Mouse (Mus musculus): ENCODE results near the gene Kalrn. TPM values are rescaled to one million over a fixed set of nuclear protein-coding genes. Genes with fewer than 3 reads are reported as not detected.
"Not testable (repeated sequence)": the region's sequence is repeated elsewhere in the genome, so short reads cannot be mapped to it uniquely, and the experiment has no call there.

The Kalrn gene
- polyA plus RNA-seq, 1 experiment from 2014 or later: 30.5 TPM

DNA sequence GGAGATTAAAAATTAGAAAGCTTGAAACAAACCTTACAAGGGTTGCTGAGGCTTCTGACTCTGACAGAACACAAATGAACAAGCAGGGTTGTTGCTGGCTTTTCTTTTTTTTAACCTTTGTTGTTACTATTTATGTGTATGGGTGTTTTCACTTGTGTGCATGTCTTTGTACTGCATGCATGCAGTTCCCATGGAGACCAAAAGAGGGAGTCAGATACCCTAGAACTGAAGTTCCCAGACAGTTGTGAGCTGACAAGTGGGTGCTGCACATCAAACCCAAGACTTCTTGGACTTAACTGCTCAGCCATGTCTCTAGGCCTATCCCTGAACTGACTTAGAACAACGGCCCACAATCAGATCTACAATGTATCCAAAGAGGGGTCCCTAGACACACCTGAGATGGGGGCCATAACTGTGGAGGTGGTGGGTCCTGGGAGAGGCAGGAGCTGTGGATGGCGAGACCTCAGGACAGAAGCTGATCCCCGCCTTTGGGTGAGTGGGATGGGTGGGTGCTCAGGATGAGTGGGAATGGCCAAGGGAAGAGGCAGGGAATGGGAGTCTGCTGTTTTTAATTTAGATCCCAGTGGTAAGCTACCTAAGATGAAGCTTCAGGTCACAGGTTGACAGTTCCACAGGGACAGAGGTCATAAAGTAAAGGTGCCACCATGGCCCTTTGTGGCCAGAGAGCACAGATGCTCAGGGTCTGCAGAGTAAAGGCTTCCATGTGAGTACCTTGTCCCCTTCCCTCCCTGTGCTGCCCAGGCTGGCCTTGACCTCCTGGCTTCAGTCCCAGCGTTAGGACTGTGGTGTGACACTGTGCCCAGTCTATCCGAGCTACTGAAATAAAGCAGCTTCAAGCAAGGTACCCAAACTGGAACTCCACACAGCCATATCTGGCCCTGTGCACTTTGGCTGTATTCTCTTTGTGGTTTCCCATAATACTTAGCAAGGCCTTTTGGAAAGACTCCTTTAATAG lies 490.6 kb downstream of the Kalrn start:
- H3K9ac ChIP-seq: no peak overlapping the region
- ATAC-seq (ENCODE audit: low FRiP score) (no peak; the same call in 1 of the 2 replicates), DNase-seq (ENCODE audit: low spot score) (no peak)
- WGBS: 88% methylated on average over 5 of the region's 5 CpGs
- peaks cover 13% of the 10 kb centered on the region for H3K4me1 ChIP-seq (replicated peaks; ENCODE audit: control insufficient read depth, insufficient read depth, low read length)
- H3K27ac ChIP-seq: no peak overlapping the region
- no peak overlapping the region for H3K4me3 ChIP-seq (replicated peaks; ENCODE audit: low read length)
- no peaks in the 10 kb centered on the region for H3K27me3 ChIP-seq (ENCODE audit: control insufficient read depth, insufficient read depth, low read length)
- no peaks in the 10 kb centered on the region for H3K36me3 ChIP-seq (replicated peaks; ENCODE audit: control insufficient read depth, insufficient read depth)
- no peaks in the 10 kb centered on the region for H3K9me3 ChIP-seq (ENCODE audit: control insufficient read depth, low read length)
- no peak overlapping the region for H3K4me2 ChIP-seq (replicated peaks)

DNA sequence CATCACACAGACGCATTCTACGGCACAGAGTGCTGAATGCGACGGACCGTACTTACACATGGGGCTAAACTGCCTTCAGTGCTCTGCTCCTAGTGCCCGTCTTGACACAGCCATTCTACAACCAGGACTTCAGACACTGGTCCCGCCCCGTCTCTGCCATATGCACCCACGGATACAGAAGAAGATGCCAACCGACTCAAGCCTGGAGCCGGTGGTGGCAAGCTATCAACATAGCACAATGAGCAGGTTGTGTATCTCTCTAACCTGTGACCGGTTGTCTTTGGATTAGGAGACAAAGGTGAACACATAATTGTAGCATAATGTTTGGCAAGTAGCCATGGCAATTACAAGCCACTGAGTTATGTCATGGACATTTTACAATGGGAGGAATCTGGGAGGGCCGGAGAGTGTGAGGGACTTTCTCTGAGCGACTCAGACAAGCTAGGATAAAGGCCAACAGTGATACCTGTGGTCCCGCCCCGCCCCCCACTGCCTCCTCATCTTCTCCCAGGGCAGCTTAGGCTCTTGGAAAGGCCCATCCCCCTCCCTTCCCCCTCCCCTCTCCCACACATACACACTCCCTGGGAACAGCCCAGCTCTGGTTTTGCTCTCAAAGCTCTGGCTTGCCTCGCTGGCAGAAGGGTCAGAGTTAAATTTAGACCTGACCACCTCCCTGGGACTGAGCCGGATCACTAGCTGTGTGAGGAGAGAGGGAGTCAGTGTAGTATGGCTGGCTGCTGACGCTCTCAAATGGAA lies 491.5 kb downstream of the Kalrn start:
- H3K36me3 ChIP-seq (replicated peaks; ENCODE audit: control insufficient read depth, insufficient read depth): no peaks in the 10 kb centered on the region
- no peak overlapping the region for H3K9ac ChIP-seq
- peak overlapping the region; percentile 22; the same call in 1 of the 2 replicates for H3K27ac ChIP-seq
- WGBS: 48% methylated on average over 19 of the region's 19 CpGs
- DNase-seq (ENCODE audit: low spot score) (no peak), ATAC-seq (ENCODE audit: low FRiP score) (peak; percentile 55; the same call in 1 of the 2 replicates)
- no peak overlapping the region for H3K4me2 ChIP-seq (replicated peaks)
- H3K4me1 ChIP-seq (replicated peaks; ENCODE audit: control insufficient read depth, insufficient read depth, low read length): peaks cover 13% of the 10 kb centered on the region
- no peaks in the 10 kb centered on the region for H3K9me3 ChIP-seq (ENCODE audit: control insufficient read depth, low read length)
- no peak overlapping the region for H3K4me3 ChIP-seq (replicated peaks; ENCODE audit: low read length)
- no peaks in the 10 kb centered on the region for H3K27me3 ChIP-seq (ENCODE audit: control insufficient read depth, insufficient read depth, low read length)

- H3K9me3 ChIP-seq (ENCODE audit: control insufficient read depth, low read length); H3K4me3 ChIP-seq (replicated peaks; ENCODE audit: low read length); H3K27me3 ChIP-seq (ENCODE audit: control insufficient read depth, insufficient read depth, low read length); DNase-seq (ENCODE audit: low spot score); H3K4me2 ChIP-seq (replicated peaks); H3K36me3 ChIP-seq (replicated peaks; ENCODE audit: control insufficient read depth, insufficient read depth); H3K9ac ChIP-seq; ATAC-seq (ENCODE audit: low FRiP score); H3K27ac ChIP-seq: not testable (repeated sequence)
- peaks cover 13% of the 10 kb centered on the region for H3K4me1 ChIP-seq (replicated peaks; ENCODE audit: control insufficient read depth, insufficient read depth, low read length)
These were observed 492.0 kb downstream of the Kalrn start for GRCm38 (mm10) chr16:34081314-34081682.

GRCm38 (mm10) chr16:34080818-34081217 lies 492.5 kb downstream of the Kalrn start:
- H3K4me3 ChIP-seq (replicated peaks; ENCODE audit: low read length): no peak overlapping the region
- H3K9me3 ChIP-seq (ENCODE audit: control insufficient read depth, low read length): no peaks in the 10 kb centered on the region
- WGBS: 72% methylated on average over 6 of the region's 6 CpGs
- DNase-seq (ENCODE audit: low spot score) (no peak), ATAC-seq (ENCODE audit: low FRiP score) (no peak)
- no peak overlapping the region for H3K4me2 ChIP-seq (replicated peaks)
- H3K9ac ChIP-seq: no peak overlapping the region
- no peaks in the 10 kb centered on the region for H3K27me3 ChIP-seq (ENCODE audit: control insufficient read depth, insufficient read depth, low read length)
- H3K4me1 ChIP-seq (replicated peaks; ENCODE audit: control insufficient read depth, insufficient read depth, low read length): peaks cover 13% of the 10 kb centered on the region
- H3K36me3 ChIP-seq (replicated peaks; ENCODE audit: control insufficient read depth, insufficient read depth): no peaks in the 10 kb centered on the region
- H3K27ac ChIP-seq: no peak overlapping the region

DNA sequence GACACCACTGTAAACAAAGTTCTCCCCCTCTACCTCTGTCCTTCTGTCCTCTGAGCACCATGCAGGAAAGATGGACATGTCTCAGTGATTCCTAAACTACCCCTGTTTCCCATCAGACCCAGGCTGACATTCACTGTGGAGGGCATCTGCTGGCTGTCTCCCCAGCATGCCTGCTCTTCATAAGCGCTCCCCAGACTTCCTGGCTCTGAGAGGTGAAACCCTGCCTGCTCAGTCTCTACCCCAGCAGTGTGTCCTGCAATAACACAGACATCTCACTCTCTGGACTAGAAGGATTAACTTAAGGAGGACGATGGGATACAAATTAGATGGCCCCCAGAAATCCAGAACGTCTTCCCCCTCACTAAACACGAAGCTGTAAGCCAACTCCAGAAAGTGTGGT lies 493.8 kb downstream of the Kalrn start:
- no peak for ATAC-seq (ENCODE audit: low FRiP score)
- H3K27me3 ChIP-seq (ENCODE audit: control insufficient read depth, insufficient read depth, low read length): no peaks in the 10 kb centered on the region
- no peaks in the 10 kb centered on the region for H3K36me3 ChIP-seq (replicated peaks; ENCODE audit: control insufficient read depth, insufficient read depth)
- 84% methylated on average over 4 of the region's 4 CpGs for WGBS
- H3K4me3 ChIP-seq (replicated peaks; ENCODE audit: low read length): no peak overlapping the region
- no peak overlapping the region for H3K9ac ChIP-seq
- H3K4me2 ChIP-seq (replicated peaks): no peak overlapping the region
- no peak for DNase-seq (ENCODE audit: low spot score)
- H3K27ac ChIP-seq: no peak overlapping the region
- H3K9me3 ChIP-seq (ENCODE audit: control insufficient read depth, low read length): no peaks in the 10 kb centered on the region
- peaks cover 11% of the 10 kb centered on the region for H3K4me1 ChIP-seq (replicated peaks; ENCODE audit: control insufficient read depth, insufficient read depth, low read length)

- no peak overlapping the region for H3K27ac ChIP-seq
- no peak overlapping the region for H3K4me3 ChIP-seq (replicated peaks; ENCODE audit: low read length)
- H3K4me2 ChIP-seq (replicated peaks): no peak overlapping the region
- no peaks in the 10 kb centered on the region for H3K9me3 ChIP-seq (ENCODE audit: control insufficient read depth, low read length)
- H3K27me3 ChIP-seq (ENCODE audit: control insufficient read depth, insufficient read depth, low read length): no peaks in the 10 kb centered on the region
- H3K4me1 ChIP-seq (replicated peaks; ENCODE audit: control insufficient read depth, insufficient read depth, low read length): peaks cover 9% of the 10 kb centered on the region
- 90% methylated on average over 2 of the region's 2 CpGs for WGBS
- ATAC-seq (ENCODE audit: low FRiP score) (no peak), DNase-seq (ENCODE audit: low spot score) (no peak)
- H3K36me3 ChIP-seq (replicated peaks; ENCODE audit: control insufficient read depth, insufficient read depth): no peaks in the 10 kb centered on the region
- no peak overlapping the region for H3K9ac ChIP-seq
These were observed 494.6 kb downstream of the Kalrn start for GRCm38 (mm10) chr16:34078732-34079131.

DNA sequence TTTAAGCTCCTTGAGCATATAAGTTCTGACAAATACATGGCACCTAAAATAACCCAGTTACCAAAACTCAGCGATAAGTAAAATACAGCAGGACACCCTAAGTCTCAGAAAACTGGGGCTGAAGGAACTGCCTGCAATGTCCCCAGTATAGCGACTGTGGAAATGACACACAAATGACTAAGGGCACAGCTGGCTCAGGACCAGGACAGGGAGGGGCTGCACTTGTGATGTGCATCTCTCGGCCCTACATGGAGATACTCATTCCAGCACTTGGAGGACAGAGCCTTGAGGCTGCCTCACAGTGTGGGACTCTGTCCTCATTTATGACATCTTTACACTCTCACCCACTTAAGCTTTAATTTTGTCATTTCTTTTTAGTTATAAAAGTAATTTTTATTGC lies 497.2 kb downstream of the Kalrn start:
- no peak overlapping the region for H3K4me3 ChIP-seq (replicated peaks; ENCODE audit: low read length)
- no peaks in the 10 kb centered on the region for H3K4me1 ChIP-seq (replicated peaks; ENCODE audit: control insufficient read depth, insufficient read depth, low read length)
- H3K9me3 ChIP-seq (ENCODE audit: control insufficient read depth, low read length): no peaks in the 10 kb centered on the region
- DNase-seq (ENCODE audit: low spot score) (no peak), ATAC-seq (ENCODE audit: low FRiP score) (no peak)
- 86% methylated on average over 3 of the region's 3 CpGs for WGBS
- no peaks in the 10 kb centered on the region for H3K27me3 ChIP-seq (ENCODE audit: control insufficient read depth, insufficient read depth, low read length)
- no peak overlapping the region for H3K27ac ChIP-seq
- no peak overlapping the region for H3K4me2 ChIP-seq (replicated peaks)
- no peaks in the 10 kb centered on the region for H3K36me3 ChIP-seq (replicated peaks; ENCODE audit: control insufficient read depth, insufficient read depth)
- no peak overlapping the region for H3K9ac ChIP-seq

GRCm38 (mm10) chr16:34073930-34074329 lies 499.4 kb downstream of the Kalrn start:
- ATAC-seq (ENCODE audit: low FRiP score): no peak

GRCm38 (mm10) chr16:34072136-34072535 lies 501.2 kb downstream of the Kalrn start:
- Histone ChIP-seq H3K27ac (no peak overlapping the region), H3K4me1 (replicated peaks; ENCODE audit: control insufficient read depth, insufficient read depth, low read length) (no peaks in the 10 kb centered on the region), H3K36me3 (replicated peaks; ENCODE audit: control insufficient read depth, insufficient read depth) (no peaks in the 10 kb centered on the region), H3K9me3 (ENCODE audit: control insufficient read depth, low read length) (no peaks in the 10 kb centered on the region), H3K27me3 (ENCODE audit: control insufficient read depth, insufficient read depth, low read length) (no peaks in the 10 kb centered on the region), H3K4me3 (replicated peaks; ENCODE audit: low read length) (no peak overlapping the region), H3K4me2 (replicated peaks) (no peak overlapping the region), H3K9ac (no peak overlapping the region)
- WGBS: 91% methylated on average over 3 of the region's 3 CpGs
- DNase-seq (ENCODE audit: low spot score) (no peak), ATAC-seq (ENCODE audit: low FRiP score) (no peak)

More at GRCm38 (mm10) chr16:34073930-34074329, 499.4 kb downstream of the Kalrn start:
- no peaks in the 10 kb centered on the region for H3K36me3 ChIP-seq (replicated peaks; ENCODE audit: control insufficient read depth, insufficient read depth)
- no peak overlapping the region for H3K4me2 ChIP-seq (replicated peaks)
- WGBS: 87% methylated on average over 4 of the region's 4 CpGs
- no peak overlapping the region for H3K4me3 ChIP-seq (replicated peaks; ENCODE audit: low read length)
- H3K9me3 ChIP-seq (ENCODE audit: control insufficient read depth, low read length): no peaks in the 10 kb centered on the region
- no peak for DNase-seq (ENCODE audit: low spot score)
- H3K9ac ChIP-seq: no peak overlapping the region
- no peak overlapping the region for H3K27ac ChIP-seq
- no peaks in the 10 kb centered on the region for H3K4me1 ChIP-seq (replicated peaks; ENCODE audit: control insufficient read depth, insufficient read depth, low read length)
- H3K27me3 ChIP-seq (ENCODE audit: control insufficient read depth, insufficient read depth, low read length): no peaks in the 10 kb centered on the region

Data from hindbrain, embryonic 14.5 days (tissue).